Mouse (Mus musculus): ENCODE measurements around the gene Islr2.

Islr2 gene

DNA sequence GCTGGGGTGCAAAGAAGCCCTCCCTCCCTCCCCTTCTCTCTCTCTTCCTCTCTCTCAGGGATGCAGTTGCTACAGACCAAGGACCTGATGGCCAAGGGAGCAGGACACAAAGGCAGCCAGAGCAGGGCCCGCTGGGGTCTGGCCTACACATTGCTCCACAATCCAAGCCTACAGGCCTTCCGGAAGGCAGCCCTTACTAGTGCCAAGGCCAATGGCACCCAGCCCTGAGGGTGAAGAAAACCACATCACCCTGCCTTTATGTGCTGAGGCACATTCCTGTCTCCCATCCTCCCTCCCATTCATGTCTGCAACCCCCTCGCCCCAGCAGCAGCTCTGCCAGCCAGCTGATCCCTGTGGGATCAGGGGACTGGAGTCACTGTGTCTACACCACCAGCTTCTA is 51.0 kb downstream of the Islr2 start:
- no peak for DNase-seq (ENCODE audit: low spot score in 2 of 2)

DNA sequence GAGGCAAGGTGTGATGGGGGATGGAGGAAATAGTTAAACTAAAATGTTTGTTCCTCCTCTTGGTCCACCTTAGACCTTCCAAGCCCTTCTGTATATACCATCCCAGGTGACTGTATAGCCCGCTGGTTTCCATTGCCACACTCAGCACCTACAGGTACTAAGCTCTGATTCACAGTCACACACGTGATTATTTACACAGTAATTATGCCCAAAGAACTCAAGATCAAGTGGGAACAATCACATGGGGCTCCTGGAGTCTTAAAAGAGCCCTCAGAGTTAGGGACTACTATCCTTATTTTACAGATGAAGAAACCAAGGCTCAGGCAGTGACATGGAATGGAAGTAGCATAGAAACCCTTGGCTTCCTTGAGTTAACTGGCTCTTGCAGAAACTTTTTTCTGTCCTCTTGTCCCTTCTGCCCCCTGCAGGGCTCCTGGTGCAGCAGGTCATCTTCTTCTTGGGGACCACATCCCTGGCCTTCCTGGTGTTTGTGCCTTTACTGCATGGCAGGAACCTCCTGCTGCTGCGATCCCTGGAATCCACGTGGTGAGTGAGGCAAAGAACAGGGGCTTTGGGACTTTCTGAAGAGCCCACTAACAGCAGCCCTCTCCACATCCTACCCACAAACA is 53.3 kb downstream of the Islr2 start:
- DNase-seq (ENCODE audit: low spot score in 2 of 2), result no peak

DNA sequence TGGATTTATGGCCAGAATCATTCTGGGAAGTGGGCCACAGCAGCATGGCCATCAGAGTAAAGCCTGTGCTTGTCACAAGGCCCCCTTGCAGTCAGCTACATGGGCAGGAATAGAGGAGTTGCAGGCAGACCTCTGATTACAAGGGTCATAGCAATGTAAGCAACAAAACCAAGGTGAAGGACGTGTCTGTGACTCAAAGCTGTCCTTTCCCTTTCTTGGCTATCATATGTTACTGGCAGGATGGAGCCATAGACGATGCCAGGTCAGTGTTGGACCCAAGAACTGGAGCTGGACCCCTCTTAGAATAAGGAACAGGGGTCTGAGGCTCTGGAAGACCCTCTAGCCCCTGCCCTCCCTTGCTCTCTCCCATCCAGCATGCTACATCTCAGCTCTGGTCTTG is 55.3 kb downstream of the Islr2 start:
- DNase-seq (ENCODE audit: low spot score in 2 of 2), result no peak
